Mouse (Mus musculus): Measurements from ENCODE around the gene Tex13c1.

Tex13c1 gene

GRCm38 (mm10) chrX:43590860-43591259 is at the start of gene Tex13c1:
Gene Tex13c1 (plus strand): TSS chrX:43591160.
- DNase-seq (ENCODE audit: low spot score): no peak
